Mouse (Mus musculus) myocyte (in vitro differentiated cells): Measurements from ENCODE around the gene Muc2.

Experiments used
- MAX ChIP-seq: IDR thresholded peaks from one replicate; pipeline ENCODE4 v1.6.1; 2011; ENCODE audit warnings: low read depth, mild to moderate bottlenecking, control low read depth
- MYOD1 ChIP-seq, 3 experiments: IDR thresholded peaks; one replicate each; pipeline ENCODE4 v1.6.1; 2011; ENCODE audit warnings: control low read depth in 2 of 3, low read depth in 2 of 3, mild to moderate bottlenecking in 2 of 3, moderate library complexity in 1 of 3; ENCODE audit not compliant: insufficient read length in 2 of 3, control insufficient read depth in 1 of 3
- MYOG ChIP-seq, 3 experiments: IDR thresholded peaks; one replicate each; pipeline ENCODE4 v1.6.1; 2011; ENCODE audit warnings: control low read depth in 2 of 3, low read depth in 2 of 3, mild to moderate bottlenecking in 2 of 3; ENCODE audit not compliant: insufficient read length in 2 of 3, control insufficient read depth in 1 of 3, insufficient read depth in 1 of 3
- POLR2A ChIP-seq: IDR thresholded peaks from one replicate; pipeline ENCODE4 v1.6.1; 2011; ENCODE audit warnings: low read depth, mild to moderate bottlenecking, control low read depth, moderate library complexity; ENCODE audit not compliant: insufficient read length
- POLR2AphosphoS2 ChIP-seq: IDR thresholded peaks from one replicate; pipeline ENCODE4 v1.6.1; 2011; ENCODE audit warnings: low read depth, control low read depth; ENCODE audit not compliant: insufficient read length
- REST ChIP-seq: IDR thresholded peaks from one replicate; pipeline ENCODE4 v1.6.1; 2011; ENCODE audit warnings: mild to moderate bottlenecking, control low read depth, moderate library complexity; ENCODE audit not compliant: insufficient read depth, insufficient read length
- TCF12 ChIP-seq: IDR thresholded peaks from one replicate; pipeline ENCODE4 v1.6.1; 2011; ENCODE audit warnings: mild to moderate bottlenecking, control low read depth; ENCODE audit not compliant: poor library complexity, insufficient read depth, severe bottlenecking
- USF1 ChIP-seq: IDR thresholded peaks from one replicate; pipeline ENCODE4 v1.6.1; 2011; ENCODE audit warnings: low read depth, mild to moderate bottlenecking, control low read depth, moderate library complexity

DNA sequence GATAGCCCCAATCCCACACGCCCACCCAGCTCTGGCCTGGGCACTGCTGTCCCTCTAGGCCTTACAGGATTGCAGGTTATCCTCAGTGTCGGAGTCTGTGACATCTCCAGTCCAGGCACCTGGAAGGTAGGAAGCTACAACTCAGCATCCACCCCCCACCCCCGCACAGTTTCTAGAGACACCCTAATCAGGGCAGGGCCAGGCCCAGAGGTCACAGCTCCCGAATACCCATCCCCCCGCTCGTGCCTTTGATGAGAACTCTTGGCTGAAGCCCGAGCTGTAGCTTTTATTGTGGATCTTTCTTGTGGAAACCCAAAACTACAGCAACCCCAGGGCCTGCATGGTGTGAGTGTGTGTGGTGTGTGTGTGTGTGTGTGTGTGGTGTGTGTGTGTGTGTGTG, 37.9 kb upstream of the Muc2 start:
- no peak for TF ChIP-seq POLR2A
- TF ChIP-seq MAX, result no peak
- TF ChIP-seq MYOD1 (IDR thresholded peaks at IDR 0.05; ENCODE audit: control insufficient read depth in 1 of 3, insufficient read length in 2 of 3, low read depth in 2 of 3), result no peak
- TF ChIP-seq USF1, result no peak
- no peak for TF ChIP-seq POLR2AphosphoS2
- TF ChIP-seq MYOG (IDR thresholded peaks at IDR 0.05; ENCODE audit: control insufficient read depth in 1 of 3, insufficient read depth in 1 of 3, insufficient read length in 2 of 3, low read depth in 2 of 3), result no peak
- no peak for TF ChIP-seq TCF12
- TF ChIP-seq REST, result no peak
